Mouse (Mus musculus): ENCODE data around the gene Egfem1. TPM values are rescaled to one million over a fixed set of nuclear protein-coding genes. Genes with fewer than 3 reads are reported as not detected.

Egfem1 gene
- polyA plus RNA-seq, 1 experiment = not detected

DNA sequence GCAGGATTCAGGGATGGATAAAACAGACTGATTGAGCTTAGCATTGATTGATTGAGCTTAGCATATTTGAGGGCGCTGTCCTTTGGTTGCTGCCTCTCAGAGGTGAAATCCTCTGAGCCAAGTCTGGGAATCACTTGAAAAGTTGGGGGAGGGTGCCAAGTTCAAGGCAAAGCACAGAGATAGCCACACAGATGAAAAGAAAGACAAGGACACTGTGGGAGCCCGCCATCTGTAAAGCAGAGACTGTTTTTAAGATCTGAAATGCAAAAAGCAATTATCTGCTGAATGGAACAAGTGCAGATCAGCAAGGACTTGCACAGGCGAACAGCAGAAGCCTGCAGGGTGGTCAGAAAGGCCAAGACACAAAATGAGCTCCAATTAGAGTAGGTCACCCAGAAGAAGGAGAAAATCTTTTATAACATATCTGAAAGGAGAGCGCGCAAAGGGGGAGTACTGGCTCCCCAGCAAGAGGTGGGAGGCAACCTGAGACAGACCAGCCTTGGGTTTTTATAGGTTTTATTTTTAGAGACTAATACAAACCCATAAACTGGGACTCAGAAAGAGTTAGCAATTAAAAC is 367.1 kb downstream of the Egfem1 start:
- no peaks in the 10 kb centered on the region for H3K27me3 ChIP-seq (ENCODE audit: control insufficient read depth, insufficient read depth, insufficient read length)
- no peak overlapping the region for H3K4me3 ChIP-seq
- TF ChIP-seq MYOD1 (IDR thresholded peaks at IDR 0.05; ENCODE audit: control insufficient read depth in 1 of 3, insufficient read length in 2 of 3, low read depth in 2 of 3) (no peak), MAX (IDR thresholded peaks at IDR 0.05; ENCODE audit: low read depth) (no peak), CEBPB (IDR thresholded peaks at IDR 0.05; ENCODE audit: insufficient read depth, poor library complexity, severe bottlenecking) (no peak), POLR2AphosphoS2 (IDR thresholded peaks at IDR 0.05; ENCODE audit: insufficient read length, low read depth) (no peak), TCF12 (IDR thresholded peaks at IDR 0.05; ENCODE audit: insufficient read depth, poor library complexity, severe bottlenecking) (no peak), E2F4 (IDR thresholded peaks at IDR 0.05; ENCODE audit: insufficient read depth) (no peak), REST (IDR thresholded peaks at IDR 0.05; ENCODE audit: insufficient read depth, insufficient read length) (no peak)
- no peaks in the 10 kb centered on the region for H3K79me2 ChIP-seq (ENCODE audit: control insufficient read depth, insufficient read depth)
- no peaks in the 10 kb centered on the region for H3K36me3 ChIP-seq (ENCODE audit: control insufficient read depth, insufficient read depth)
- H3K4me2 ChIP-seq (ENCODE audit: low read depth) = no peak overlapping the region
- no peak overlapping the region for H3ac ChIP-seq (ENCODE audit: control insufficient read depth, insufficient read length)

DNA sequence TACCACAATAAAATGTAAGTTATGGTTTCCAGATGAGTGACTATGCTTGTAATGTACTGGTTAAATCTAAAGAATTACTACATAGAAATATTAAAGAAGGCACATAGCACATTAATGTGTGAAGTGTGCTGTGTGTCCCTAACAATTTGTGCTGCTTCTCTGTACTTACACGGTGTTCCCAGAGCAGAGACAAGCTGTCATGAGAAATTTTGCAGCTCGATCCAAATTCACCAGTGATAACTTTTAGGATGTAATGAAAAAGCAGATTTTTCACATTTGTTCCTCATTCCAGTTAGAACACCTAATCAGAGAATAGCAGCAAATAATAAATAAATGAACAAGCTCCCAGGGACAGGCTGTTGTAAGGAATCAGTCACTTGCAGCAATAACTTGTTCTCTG is 416.4 kb downstream of the Egfem1 start:
- no peak overlapping the region for H3K4me2 ChIP-seq (ENCODE audit: low read depth)
- H3K79me2 ChIP-seq (ENCODE audit: control insufficient read depth, insufficient read depth) = no peaks in the 10 kb centered on the region
- no peak overlapping the region for H3K4me3 ChIP-seq
- no peak overlapping the region for H3ac ChIP-seq (ENCODE audit: control insufficient read depth, insufficient read length)
- no peaks in the 10 kb centered on the region for H3K36me3 ChIP-seq (ENCODE audit: control insufficient read depth, insufficient read depth)
- no peaks in the 10 kb centered on the region for H3K27me3 ChIP-seq (ENCODE audit: control insufficient read depth, insufficient read depth, insufficient read length)
- TF ChIP-seq TCF3 (IDR thresholded peaks at IDR 0.05; ENCODE audit: insufficient read length, low read depth) (no peak), POLR2A (IDR thresholded peaks at IDR 0.05; ENCODE audit: insufficient read length, low read depth) (no peak), USF1 (IDR thresholded peaks at IDR 0.05; ENCODE audit: low read depth) (no peak), POLR2AphosphoS2 (IDR thresholded peaks at IDR 0.05; ENCODE audit: insufficient read length, low read depth) (no peak), MYOG (IDR thresholded peaks at IDR 0.05; ENCODE audit: control insufficient read depth in 1 of 3, insufficient read depth in 1 of 3, insufficient read length in 2 of 3, low read depth in 2 of 3) (no peak), MYOD1 (IDR thresholded peaks at IDR 0.05; ENCODE audit: control insufficient read depth in 1 of 3, insufficient read length in 2 of 3, low read depth in 2 of 3) (no peak), TCF12 (IDR thresholded peaks at IDR 0.05; ENCODE audit: insufficient read depth, poor library complexity, severe bottlenecking) (no peak), MAX (IDR thresholded peaks at IDR 0.05; ENCODE audit: low read depth) (no peak), E2F4 (IDR thresholded peaks at IDR 0.05; ENCODE audit: insufficient read depth) (no peak), REST (IDR thresholded peaks at IDR 0.05; ENCODE audit: insufficient read depth, insufficient read length) (no peak)

DNA sequence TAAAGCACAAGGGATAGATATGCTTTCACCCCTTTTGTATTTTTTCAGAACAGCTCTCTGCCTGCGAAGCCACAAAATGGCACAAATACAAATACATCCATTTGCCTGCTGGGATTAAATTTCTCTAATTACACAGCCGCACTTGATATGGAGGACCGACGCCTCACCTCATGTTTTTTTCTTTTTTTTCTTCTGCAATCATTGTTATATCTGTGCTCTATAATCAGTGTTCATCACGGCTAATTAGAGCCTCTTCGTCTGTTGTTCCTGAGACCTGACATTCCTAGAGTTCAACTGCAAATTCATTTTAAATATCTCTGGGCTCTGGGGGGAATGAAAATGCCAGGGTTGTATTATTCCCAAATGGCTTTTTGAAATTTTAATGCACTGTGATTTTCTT is 417.4 kb downstream of the Egfem1 start:
- Histone ChIP-seq H3K27me3 (ENCODE audit: control insufficient read depth, insufficient read depth, insufficient read length) (no peaks in the 10 kb centered on the region), H3K79me2 (ENCODE audit: control insufficient read depth, insufficient read depth) (no peaks in the 10 kb centered on the region), H3K4me3 (no peak overlapping the region), H3ac (ENCODE audit: control insufficient read depth, insufficient read length) (no peak overlapping the region), H3K4me2 (ENCODE audit: low read depth) (no peak overlapping the region), H3K36me3 (ENCODE audit: control insufficient read depth, insufficient read depth) (no peaks in the 10 kb centered on the region)
- TF ChIP-seq TCF3 (IDR thresholded peaks at IDR 0.05; ENCODE audit: insufficient read length, low read depth) (no peak), REST (IDR thresholded peaks at IDR 0.05; ENCODE audit: insufficient read depth, insufficient read length) (no peak), USF1 (IDR thresholded peaks at IDR 0.05; ENCODE audit: low read depth) (no peak), POLR2AphosphoS2 (IDR thresholded peaks at IDR 0.05; ENCODE audit: insufficient read length, low read depth) (no peak), E2F4 (IDR thresholded peaks at IDR 0.05; ENCODE audit: insufficient read depth) (no peak), MAX (IDR thresholded peaks at IDR 0.05; ENCODE audit: low read depth) (no peak), SRF (IDR thresholded peaks at IDR 0.05; ENCODE audit: control insufficient read depth, insufficient read length, low read depth) (no peak), TCF12 (IDR thresholded peaks at IDR 0.05; ENCODE audit: insufficient read depth, poor library complexity, severe bottlenecking) (no peak), CEBPB (IDR thresholded peaks at IDR 0.05; ENCODE audit: insufficient read depth, poor library complexity, severe bottlenecking) (no peak), MYOD1 (IDR thresholded peaks at IDR 0.05; ENCODE audit: control insufficient read depth in 1 of 3, insufficient read length in 2 of 3, low read depth in 2 of 3) (no peak), POLR2A (IDR thresholded peaks at IDR 0.05; ENCODE audit: insufficient read length, low read depth) (no peak), MYOG (IDR thresholded peaks at IDR 0.05; ENCODE audit: control insufficient read depth in 1 of 3, insufficient read depth in 1 of 3, insufficient read length in 2 of 3, low read depth in 2 of 3) (no peak)

DNA sequence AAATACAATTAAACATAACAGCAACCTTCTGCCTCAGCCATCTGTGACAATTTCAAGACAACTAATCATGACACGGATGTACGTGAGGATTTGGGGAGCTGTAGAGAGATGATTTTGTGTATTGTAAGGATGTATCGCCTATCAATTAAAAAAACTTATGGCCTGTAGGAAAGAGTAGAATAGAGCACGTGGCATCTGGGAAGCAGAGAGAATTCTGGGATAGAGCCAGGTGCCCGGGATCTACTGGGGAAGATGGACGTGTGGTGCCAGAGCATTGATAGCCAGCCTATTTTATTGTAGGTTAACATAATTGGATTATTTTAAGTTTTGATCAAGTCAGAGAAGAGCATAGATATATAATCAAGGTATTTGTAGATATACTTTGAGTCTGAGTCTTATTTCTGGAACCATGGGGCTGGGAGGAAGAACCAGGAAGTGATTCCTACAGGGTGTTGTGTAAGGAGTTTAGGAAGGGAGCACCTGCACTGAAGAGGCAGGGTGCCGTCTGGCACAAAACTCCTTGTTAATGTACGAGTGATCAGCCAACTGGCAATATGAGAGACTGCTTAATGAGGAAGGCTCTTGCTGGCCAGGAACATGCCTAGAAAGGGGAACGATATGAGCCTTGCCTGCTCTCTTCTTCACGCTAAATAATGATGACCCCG is 443.6 kb downstream of the Egfem1 start:
- no peak overlapping the region for H3K4me3 ChIP-seq
- no peak overlapping the region for H3ac ChIP-seq (ENCODE audit: control insufficient read depth, insufficient read length)
- no peak overlapping the region for H3K4me2 ChIP-seq (ENCODE audit: low read depth)
- H3K36me3 ChIP-seq (ENCODE audit: control insufficient read depth, insufficient read depth) = no peaks in the 10 kb centered on the region
- H3K79me2 ChIP-seq (ENCODE audit: control insufficient read depth, insufficient read depth) = no peaks in the 10 kb centered on the region
- no peak for TF ChIP-seq SRF (IDR thresholded peaks at IDR 0.05; ENCODE audit: control insufficient read depth, insufficient read length, low read depth)
- no peak for TF ChIP-seq CEBPB (IDR thresholded peaks at IDR 0.05; ENCODE audit: insufficient read depth, poor library complexity, severe bottlenecking)
- no peak for TF ChIP-seq POLR2A (IDR thresholded peaks at IDR 0.05; ENCODE audit: insufficient read length, low read depth)
- TF ChIP-seq E2F4 (IDR thresholded peaks at IDR 0.05; ENCODE audit: insufficient read depth) = no peak
- no peak for TF ChIP-seq MAX (IDR thresholded peaks at IDR 0.05; ENCODE audit: low read depth)
- no peak for TF ChIP-seq MYOD1 (IDR thresholded peaks at IDR 0.05; ENCODE audit: control insufficient read depth in 1 of 3, insufficient read length in 2 of 3, low read depth in 2 of 3)
- no peak for TF ChIP-seq TCF12 (IDR thresholded peaks at IDR 0.05; ENCODE audit: insufficient read depth, poor library complexity, severe bottlenecking)
- no peak for TF ChIP-seq POLR2AphosphoS2 (IDR thresholded peaks at IDR 0.05; ENCODE audit: insufficient read length, low read depth)
- TF ChIP-seq TCF3 (IDR thresholded peaks at IDR 0.05; ENCODE audit: insufficient read length, low read depth) = no peak
- TF ChIP-seq MYOG (IDR thresholded peaks at IDR 0.05; ENCODE audit: control insufficient read depth in 1 of 3, insufficient read depth in 1 of 3, insufficient read length in 2 of 3, low read depth in 2 of 3) = no peak
- TF ChIP-seq USF1 (IDR thresholded peaks at IDR 0.05; ENCODE audit: low read depth) = no peak
- TF ChIP-seq REST (IDR thresholded peaks at IDR 0.05; ENCODE audit: insufficient read depth, insufficient read length) = no peak
- no peaks in the 10 kb centered on the region for H3K27me3 ChIP-seq (ENCODE audit: control insufficient read depth, insufficient read depth, insufficient read length)
